Mouse (Mus musculus): ENCODE results near the gene Slc35b2. TPM values are rescaled to one million over a fixed set of nuclear protein-coding genes. Genes with fewer than 3 reads are reported as not detected.

The Slc35b2 gene
- polyA plus RNA-seq, 1 experiment from 2014 or later, result 75.8 TPM

- peaks cover 60% of the 10 kb centered on the region for H3K4me1 ChIP-seq (replicated peaks)
- no peak for ATAC-seq (replicated peaks; ENCODE audit: insufficient number of reproducible peaks, insufficient read depth, low FRiP score, low read depth)
- no peaks in the 10 kb centered on the region for H3K27me3 ChIP-seq
- H3K9me3 ChIP-seq (replicated peaks), result no peaks in the 10 kb centered on the region
- H3K4me3 ChIP-seq, result no peak overlapping the region
- no peak overlapping the region for H3K9ac ChIP-seq
- peak overlapping the region; percentile 25; the same call in 1 of the 2 replicates for H3K27ac ChIP-seq
- H3K36me3 ChIP-seq, result peaks cover 63% of the 10 kb centered on the region
- WGBS, result 64% methylated on average over 18 of the region's 18 CpGs
- no peak overlapping the region for H3K4me2 ChIP-seq
Observed at GRCm38 (mm10) chr17:45566360-45567161, 2.9 kb downstream of the Slc35b2 start.

- WGBS, result 28% methylated on average over 4 of the region's 4 CpGs
- Histone ChIP-seq H3K27ac (peak overlapping the region; percentile 25; the same call in 1 of the 2 replicates), H3K9me3 (replicated peaks) (no peaks in the 10 kb centered on the region), H3K4me2 (no peak overlapping the region), H3K9ac (no peak overlapping the region), H3K27me3 (no peaks in the 10 kb centered on the region), H3K36me3 (peaks cover 64% of the 10 kb centered on the region), H3K4me1 (replicated peaks) (peaks cover 62% of the 10 kb centered on the region), H3K4me3 (no peak overlapping the region)
- no peak for ATAC-seq (replicated peaks; ENCODE audit: insufficient number of reproducible peaks, insufficient read depth, low FRiP score, low read depth)
Observed at GRCm38 (mm10) chr17:45567162-45567601, 3.5 kb downstream of the Slc35b2 start.

DNA sequence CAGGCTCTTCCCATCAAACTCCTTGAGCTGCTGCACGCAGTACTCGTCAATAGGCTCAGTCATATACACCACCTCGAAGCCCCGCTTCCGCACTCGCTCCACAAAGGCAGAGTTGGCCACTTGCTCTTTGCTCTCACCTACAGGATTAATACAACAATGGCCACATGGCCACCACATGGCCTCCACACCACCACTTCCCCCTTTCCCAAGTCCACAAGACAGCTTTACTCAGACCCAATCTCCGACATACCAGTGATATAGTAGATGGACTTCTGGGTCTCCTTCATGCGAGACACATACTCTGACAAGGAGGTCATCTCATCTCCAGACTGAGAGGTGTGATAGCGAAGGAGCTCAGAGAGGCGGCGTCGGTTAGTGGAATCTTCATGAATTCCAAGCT, 5.3 kb downstream of the Slc35b2 start:
- Histone ChIP-seq H3K4me3 (no peak overlapping the region), H3K36me3 (peaks cover 64% of the 10 kb centered on the region), H3K4me1 (replicated peaks) (peaks cover 59% of the 10 kb centered on the region), H3K27ac (no peak overlapping the region), H3K4me2 (no peak overlapping the region), H3K27me3 (no peaks in the 10 kb centered on the region), H3K9me3 (replicated peaks) (no peaks in the 10 kb centered on the region), H3K9ac (no peak overlapping the region)
- no peak for ATAC-seq (replicated peaks; ENCODE audit: insufficient number of reproducible peaks, insufficient read depth, low FRiP score, low read depth)
- WGBS, result 86% methylated on average over 12 of the region's 12 CpGs

- WGBS, result 78% methylated on average over 4 of the region's 4 CpGs
- Histone ChIP-seq H3K9ac (no peak overlapping the region), H3K4me2 (no peak overlapping the region), H3K27me3 (no peaks in the 10 kb centered on the region), H3K9me3 (replicated peaks) (no peaks in the 10 kb centered on the region), H3K4me1 (replicated peaks) (peaks cover 58% of the 10 kb centered on the region), H3K4me3 (no peak overlapping the region), H3K27ac (no peak overlapping the region; the same call in 1 of the 2 replicates), H3K36me3 (peaks cover 64% of the 10 kb centered on the region)
- no peak for ATAC-seq (replicated peaks; ENCODE audit: insufficient number of reproducible peaks, insufficient read depth, low FRiP score, low read depth)
Observed at GRCm38 (mm10) chr17:45569999-45570398, 6.3 kb downstream of the Slc35b2 start.

GRCm38 (mm10) chr17:45572103-45573086, 8.7 kb downstream of the Slc35b2 start:
- Histone ChIP-seq H3K9ac (peak overlapping the region; percentile 100), H3K4me1 (replicated peaks) (peaks cover 52% of the 10 kb centered on the region), H3K27ac (peak overlapping the region; percentile 99), H3K27me3 (no peaks in the 10 kb centered on the region), H3K9me3 (replicated peaks) (no peaks in the 10 kb centered on the region), H3K36me3 (peaks cover 43% of the 10 kb centered on the region), H3K4me3 (peak overlapping the region; percentile 98), H3K4me2 (peak overlapping the region; percentile 72)
- peak; percentile 50 for ATAC-seq (replicated peaks; ENCODE audit: insufficient number of reproducible peaks, insufficient read depth, low FRiP score, low read depth)
- WGBS, result under 1% methylated on average over 53 of the region's 57 CpGs

DNA sequence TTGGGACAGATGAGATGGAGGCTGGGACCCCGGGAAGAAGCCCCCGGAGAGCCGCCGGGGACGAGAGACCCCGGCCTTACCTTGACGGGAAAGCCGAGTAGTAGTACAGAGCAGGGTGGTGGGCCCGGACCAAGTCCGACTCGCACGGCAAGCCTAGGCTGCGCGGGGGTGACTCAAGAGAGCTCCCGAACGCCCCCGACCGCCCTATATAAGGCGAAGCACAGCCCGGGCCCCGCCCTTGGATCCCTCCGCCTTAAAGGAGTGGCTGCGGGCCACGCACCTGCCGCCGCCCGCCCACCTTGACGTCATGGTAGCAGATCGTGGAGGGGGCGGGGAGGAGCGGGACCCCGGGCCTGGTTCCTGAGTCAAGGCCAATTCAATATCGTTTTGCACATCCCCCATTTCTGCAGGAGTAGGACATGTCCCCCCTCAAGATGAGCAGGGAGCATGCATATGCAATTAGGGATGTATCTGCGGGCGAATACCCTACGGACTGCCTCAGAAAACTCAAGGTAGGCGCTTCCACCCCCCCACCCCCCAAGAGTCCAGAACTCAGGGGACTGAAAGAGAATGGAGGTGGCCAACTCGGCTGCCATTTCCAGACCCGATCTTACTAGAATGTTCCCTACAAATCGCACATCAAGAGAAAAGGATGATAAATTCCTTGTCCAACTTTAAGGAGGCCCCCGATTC, 9.6 kb downstream of the Slc35b2 start, which contains the start of gene Hsp90ab1:
Hsp90ab1 (minus strand) TSS at position 185 of the 693 bp plus-strand sequence.
- Histone ChIP-seq H3K9me3 (replicated peaks) (no peaks in the 10 kb centered on the region), H3K4me2 (peak within 1 kb of the TSS; percentile 72), H3K27ac (peak within 1 kb of the TSS; percentile 99), H3K9ac (peak within 1 kb of the TSS; percentile 100), H3K4me1 (replicated peaks) (peaks cover 49% of the 10 kb centered on the region), H3K27me3 (no peaks in the 10 kb centered on the region), H3K36me3 (peaks cover 35% of the 10 kb centered on the region), H3K4me3 (peak within 1 kb of the TSS; percentile 98)
- 0% methylated on average over 41 of the region's 41 CpGs for WGBS
- peak; percentile 82 for ATAC-seq (replicated peaks; ENCODE audit: insufficient number of reproducible peaks, insufficient read depth, low FRiP score, low read depth)

DNA sequence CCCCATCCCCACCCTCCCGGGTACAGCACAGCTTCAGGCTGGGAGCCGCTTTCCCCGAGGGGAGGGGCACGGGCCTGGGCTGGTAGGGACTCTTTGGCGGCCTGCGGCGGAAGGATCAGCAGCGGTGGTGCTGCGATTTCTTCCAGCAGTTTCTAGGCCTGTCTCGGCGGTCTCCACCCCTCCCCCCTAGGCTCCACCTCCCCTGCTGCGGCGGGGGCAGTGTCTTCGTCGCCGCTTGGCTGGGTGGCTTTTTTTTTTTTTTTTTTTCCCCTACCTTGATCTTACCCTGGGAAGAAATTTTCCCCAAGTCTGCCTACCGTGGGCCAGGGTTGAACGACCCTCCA, 10.1 kb downstream of the Slc35b2 start:
- 0% methylated on average over 17 of the region's 18 CpGs for WGBS
- H3K4me3 ChIP-seq, result peak overlapping the region; percentile 98
- H3K9me3 ChIP-seq (replicated peaks), result no peaks in the 10 kb centered on the region
- H3K4me1 ChIP-seq (replicated peaks), result peaks cover 50% of the 10 kb centered on the region
- peak overlapping the region; percentile 99 for H3K27ac ChIP-seq
- peak overlapping the region; percentile 69 for H3K9ac ChIP-seq
- peak; percentile 76 for ATAC-seq (replicated peaks; ENCODE audit: insufficient number of reproducible peaks, insufficient read depth, low FRiP score, low read depth)
- H3K27me3 ChIP-seq, result no peaks in the 10 kb centered on the region
- peaks cover 30% of the 10 kb centered on the region for H3K36me3 ChIP-seq
- H3K4me2 ChIP-seq, result peak overlapping the region; percentile 72

DNA sequence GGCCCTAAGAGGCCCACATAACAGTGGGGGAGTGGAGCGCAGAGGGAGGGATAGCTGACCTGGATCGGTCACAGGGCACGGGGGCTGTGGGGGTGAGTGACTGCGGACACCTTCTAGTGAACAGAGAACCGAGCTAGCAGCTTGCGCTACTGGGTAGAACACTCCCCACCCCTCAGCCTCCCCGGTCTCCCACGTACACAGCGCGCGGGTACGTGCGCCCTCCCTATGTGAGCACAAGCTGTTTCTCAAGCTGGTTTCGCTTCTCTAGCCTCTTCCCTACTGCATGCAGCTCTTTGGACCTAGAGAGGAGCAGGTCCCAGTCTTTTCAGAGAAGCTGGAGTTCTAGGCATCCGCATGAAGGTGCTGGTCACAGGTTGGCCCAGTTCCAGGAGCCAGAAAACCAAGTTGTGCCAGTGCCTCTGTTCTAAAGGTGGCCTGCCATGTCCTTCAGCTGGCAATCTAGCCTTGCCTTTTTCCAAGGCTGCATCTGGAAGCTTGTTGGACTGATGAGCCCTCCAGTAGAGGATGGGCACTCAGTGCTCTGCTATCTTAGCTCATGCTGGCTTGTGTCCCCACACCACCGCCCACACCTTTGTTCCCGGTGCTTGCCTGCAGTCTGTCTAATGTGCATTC, 10.6 kb downstream of the Slc35b2 start:
- Histone ChIP-seq H3K9me3 (replicated peaks) (no peaks in the 10 kb centered on the region), H3K4me2 (peak overlapping the region; percentile 72), H3K27ac (peak overlapping the region; percentile 99), H3K9ac (peak overlapping the region; percentile 69), H3K4me3 (peak overlapping the region; percentile 98), H3K4me1 (replicated peaks) (peaks cover 47% of the 10 kb centered on the region), H3K36me3 (peaks cover 25% of the 10 kb centered on the region), H3K27me3 (no peaks in the 10 kb centered on the region)
- ATAC-seq (replicated peaks; ENCODE audit: insufficient number of reproducible peaks, insufficient read depth, low FRiP score, low read depth), result peak; percentile 49
- 3% methylated on average over 17 of the region's 17 CpGs for WGBS

DNA sequence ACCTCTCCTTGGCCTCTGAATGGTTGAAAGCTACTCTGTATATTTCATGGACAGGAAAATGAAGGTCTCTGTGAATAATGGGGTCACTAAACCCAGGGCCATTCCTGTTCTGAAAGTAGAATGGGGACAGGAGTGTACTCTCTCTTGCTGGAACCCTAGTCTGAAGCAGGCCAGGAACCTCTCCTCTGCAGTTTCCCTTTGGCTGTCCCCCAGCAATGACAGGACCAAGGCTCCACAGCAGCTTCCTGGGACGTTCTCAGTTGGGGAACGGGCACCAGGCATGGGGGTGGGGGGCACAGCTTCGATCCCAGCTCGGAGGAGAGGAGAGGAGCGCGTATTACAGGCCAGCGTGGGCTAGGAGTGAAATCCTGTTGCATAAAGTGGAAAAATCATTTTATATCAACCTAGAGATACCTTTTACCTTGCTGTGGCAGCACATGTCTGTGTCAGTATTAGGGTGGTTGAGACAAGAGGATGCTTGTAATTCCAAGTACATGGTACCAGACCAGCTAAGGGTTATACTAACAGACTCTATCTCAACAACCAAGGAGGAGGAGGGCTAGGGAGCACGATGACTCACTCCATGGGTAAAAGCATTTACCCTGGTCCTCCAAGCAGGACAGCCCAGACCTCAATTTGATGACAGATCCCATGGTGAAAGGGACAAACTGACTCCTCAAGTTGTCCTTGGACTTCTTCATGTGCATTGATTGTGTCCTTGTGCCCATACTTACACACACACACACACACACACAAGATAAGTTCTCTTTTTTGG, 11.6 kb downstream of the Slc35b2 start:
- H3K4me3 ChIP-seq, result no peak overlapping the region
- WGBS, result 89% methylated on average over 8 of the region's 8 CpGs
- no peak overlapping the region for H3K9ac ChIP-seq
- H3K9me3 ChIP-seq (replicated peaks), result no peaks in the 10 kb centered on the region
- peaks cover 40% of the 10 kb centered on the region for H3K4me1 ChIP-seq (replicated peaks)
- peaks cover 14% of the 10 kb centered on the region for H3K36me3 ChIP-seq
- peak overlapping the region; percentile 72; the same call in 1 of the 2 replicates for H3K4me2 ChIP-seq
- H3K27me3 ChIP-seq, result no peaks in the 10 kb centered on the region
- no peak for ATAC-seq (replicated peaks; ENCODE audit: insufficient number of reproducible peaks, insufficient read depth, low FRiP score, low read depth)
- peak overlapping the region; percentile 99 for H3K27ac ChIP-seq

- no peaks in the 10 kb centered on the region for H3K9me3 ChIP-seq (replicated peaks)
- peak overlapping the region; percentile 70 for H3K27ac ChIP-seq
- no peak overlapping the region for H3K4me3 ChIP-seq
- ATAC-seq (replicated peaks; ENCODE audit: insufficient number of reproducible peaks, insufficient read depth, low FRiP score, low read depth), result no peak
- WGBS, result 19% methylated on average over 5 of the region's 5 CpGs
- H3K36me3 ChIP-seq, result no peaks in the 10 kb centered on the region
- peaks cover 41% of the 10 kb centered on the region for H3K4me1 ChIP-seq (replicated peaks)
- H3K4me2 ChIP-seq, result no peak overlapping the region
- no peak overlapping the region for H3K9ac ChIP-seq
- H3K27me3 ChIP-seq, result no peaks in the 10 kb centered on the region
Observed at GRCm38 (mm10) chr17:45578242-45578641, 14.6 kb downstream of the Slc35b2 start.

Measured in heart, embryonic 15.5 days (tissue).